Mouse (Mus musculus): ENCODE measurements at regions not wholly inside any gene's neighbourhood (a gene's known extent, or its start where the extent isn't known, plus 50 kb on each side); places are given as distances from the start of the nearest gene placed in this dataset.
"Not testable (repeated sequence)": the region's sequence is repeated elsewhere in the genome, so short reads cannot be mapped to it uniquely, and the experiment has no call there.

- 0 out of 2 replicates have a peak, but pooled peaks have one; percentile 60 for ATAC-seq (ENCODE audit: insufficient read depth, low FRiP score, low TSS enrichment)
- H3K9me3 ChIP-seq (ENCODE audit: control insufficient read depth, low read length), result no peaks in the 10 kb centered on the region
- no peak overlapping the region for H3K4me2 ChIP-seq (ENCODE audit: low read depth)
- H3K9ac ChIP-seq (ENCODE audit: low read length), result no peak overlapping the region
- H3K27me3 ChIP-seq (ENCODE audit: control insufficient read depth, insufficient read depth, low read length), result no peaks in the 10 kb centered on the region
- H3K27ac ChIP-seq (ENCODE audit: low read depth, low read length), result no peak overlapping the region
- no peaks in the 10 kb centered on the region for H3K36me3 ChIP-seq (ENCODE audit: control insufficient read depth, insufficient read depth, low read length)
- 70% methylated on average over 6 of the region's 6 CpGs for WGBS
- DNase-seq (ENCODE audit: low spot score), result no peak
- H3K4me3 ChIP-seq (ENCODE audit: low read depth, low read length), result no peak overlapping the region
- H3K4me1 ChIP-seq (ENCODE audit: control insufficient read depth, insufficient read depth, low read length), result no peaks in the 10 kb centered on the region
These were observed 76.6 kb downstream of the Gm13691 start for GRCm38 (mm10) chr2:84066785-84067526.

GRCm38 (mm10) chr2:84068617-84069016, 78.3 kb downstream of the Gm13691 start:
- Histone ChIP-seq H3K27me3 (ENCODE audit: control insufficient read depth, insufficient read depth, low read length) (no peaks in the 10 kb centered on the region), H3K9ac (ENCODE audit: low read length) (no peak overlapping the region), H3K27ac (ENCODE audit: low read depth, low read length) (no peak overlapping the region), H3K4me1 (ENCODE audit: control insufficient read depth, insufficient read depth, low read length) (no peaks in the 10 kb centered on the region), H3K9me3 (ENCODE audit: control insufficient read depth, low read length) (no peaks in the 10 kb centered on the region), H3K36me3 (ENCODE audit: control insufficient read depth, insufficient read depth, low read length) (no peaks in the 10 kb centered on the region), H3K4me2 (ENCODE audit: low read depth) (no peak overlapping the region), H3K4me3 (ENCODE audit: low read depth, low read length) (no peak overlapping the region)
- ATAC-seq (ENCODE audit: insufficient read depth, low FRiP score, low TSS enrichment) (no peak), DNase-seq (ENCODE audit: low spot score) (no peak)
- 94% methylated on average over 4 of the region's 4 CpGs for WGBS

DNA sequence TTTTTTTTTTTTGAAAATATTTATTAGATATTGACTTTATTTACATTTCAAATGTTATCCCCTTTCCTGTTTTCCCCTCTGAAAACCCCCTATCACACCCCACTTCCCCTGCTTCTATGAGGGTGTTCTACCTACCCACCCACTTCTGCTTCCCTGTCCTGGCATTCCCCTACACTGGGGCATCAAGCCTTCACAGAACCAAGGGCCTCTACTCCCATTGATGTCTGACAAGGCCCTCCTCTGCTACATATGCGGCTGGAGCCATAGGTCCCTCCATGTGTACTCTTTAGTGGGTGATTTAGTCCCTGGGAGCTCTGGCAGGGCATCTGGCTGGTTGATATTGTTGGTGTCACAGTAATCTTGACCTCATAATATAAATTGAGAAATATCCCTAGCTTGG, 79.1 kb downstream of the Gm13691 start:
- not testable (repeated sequence) for H3K4me3 ChIP-seq (ENCODE audit: low read depth, low read length); H3K4me2 ChIP-seq (ENCODE audit: low read depth); H3K27me3 ChIP-seq (ENCODE audit: control insufficient read depth, insufficient read depth, low read length); H3K9ac ChIP-seq (ENCODE audit: low read length); DNase-seq (ENCODE audit: low spot score); H3K9me3 ChIP-seq (ENCODE audit: control insufficient read depth, low read length); H3K36me3 ChIP-seq (ENCODE audit: control insufficient read depth, insufficient read depth, low read length); ATAC-seq (ENCODE audit: insufficient read depth, low FRiP score, low TSS enrichment); H3K27ac ChIP-seq (ENCODE audit: low read depth, low read length); H3K4me1 ChIP-seq (ENCODE audit: control insufficient read depth, insufficient read depth, low read length)
- 68% methylated on average over 1 of the region's 1 CpGs for WGBS

GRCm38 (mm10) chr2:84072881-84073583, 82.7 kb downstream of the Gm13691 start:
- 77% methylated on average over 8 of the region's 8 CpGs for WGBS

GRCm38 (mm10) chr2:84075944-84076343, 85.6 kb downstream of the Gm13691 start:
- ATAC-seq (ENCODE audit: insufficient read depth, low FRiP score, low TSS enrichment), result no peak
- WGBS, result 86% methylated on average over 3 of the region's 3 CpGs

More at GRCm38 (mm10) chr2:84072881-84073583, 82.7 kb downstream of the Gm13691 start:
- ATAC-seq (ENCODE audit: insufficient read depth, low FRiP score, low TSS enrichment), result no peak
- no peaks in the 10 kb centered on the region for H3K27me3 ChIP-seq (ENCODE audit: control insufficient read depth, insufficient read depth, low read length)
- H3K4me3 ChIP-seq (ENCODE audit: low read depth, low read length), result no peak overlapping the region
- H3K4me2 ChIP-seq (ENCODE audit: low read depth), result no peak overlapping the region
- H3K4me1 ChIP-seq (ENCODE audit: control insufficient read depth, insufficient read depth, low read length), result no peaks in the 10 kb centered on the region
- H3K27ac ChIP-seq (ENCODE audit: low read depth, low read length), result no peak overlapping the region
- DNase-seq (ENCODE audit: low spot score), result no peak
- H3K9ac ChIP-seq (ENCODE audit: low read length), result no peak overlapping the region
- no peaks in the 10 kb centered on the region for H3K9me3 ChIP-seq (ENCODE audit: control insufficient read depth, low read length)
- H3K36me3 ChIP-seq (ENCODE audit: control insufficient read depth, insufficient read depth, low read length), result no peaks in the 10 kb centered on the region

DNA sequence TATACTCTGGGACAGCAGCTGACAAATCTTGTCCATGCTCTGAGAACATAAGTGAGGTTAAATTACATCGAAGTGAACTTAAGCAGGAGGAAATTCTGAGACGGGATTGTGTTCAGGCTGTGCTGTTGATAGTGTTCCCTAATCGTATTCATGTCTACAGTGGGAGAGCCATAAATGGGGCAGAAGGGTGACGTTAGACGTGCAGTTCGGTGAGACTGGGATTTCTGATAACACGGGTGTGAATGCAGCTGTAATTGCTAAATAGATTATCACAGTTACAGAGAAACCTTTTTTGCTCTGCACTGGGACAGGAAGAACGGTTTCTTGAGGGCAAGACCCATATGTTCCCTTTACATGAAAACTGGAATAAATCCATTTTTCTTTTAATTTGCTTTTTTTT, 88.9 kb downstream of the Gm13691 start:
- H3K27ac ChIP-seq (ENCODE audit: low read depth, low read length), result no peak overlapping the region
- ATAC-seq (ENCODE audit: insufficient read depth, low FRiP score, low TSS enrichment) (no peak), DNase-seq (ENCODE audit: low spot score) (no peak)

More at GRCm38 (mm10) chr2:84075944-84076343, 85.6 kb downstream of the Gm13691 start:
- H3K9me3 ChIP-seq (ENCODE audit: control insufficient read depth, low read length), result no peaks in the 10 kb centered on the region
- no peaks in the 10 kb centered on the region for H3K27me3 ChIP-seq (ENCODE audit: control insufficient read depth, insufficient read depth, low read length)
- H3K9ac ChIP-seq (ENCODE audit: low read length), result no peak overlapping the region
- no peaks in the 10 kb centered on the region for H3K4me1 ChIP-seq (ENCODE audit: control insufficient read depth, insufficient read depth, low read length)
- H3K36me3 ChIP-seq (ENCODE audit: control insufficient read depth, insufficient read depth, low read length), result no peaks in the 10 kb centered on the region
- H3K27ac ChIP-seq (ENCODE audit: low read depth, low read length), result no peak overlapping the region
- no peak for DNase-seq (ENCODE audit: low spot score)
- H3K4me3 ChIP-seq (ENCODE audit: low read depth, low read length), result no peak overlapping the region
- no peak overlapping the region for H3K4me2 ChIP-seq (ENCODE audit: low read depth)

DNA sequence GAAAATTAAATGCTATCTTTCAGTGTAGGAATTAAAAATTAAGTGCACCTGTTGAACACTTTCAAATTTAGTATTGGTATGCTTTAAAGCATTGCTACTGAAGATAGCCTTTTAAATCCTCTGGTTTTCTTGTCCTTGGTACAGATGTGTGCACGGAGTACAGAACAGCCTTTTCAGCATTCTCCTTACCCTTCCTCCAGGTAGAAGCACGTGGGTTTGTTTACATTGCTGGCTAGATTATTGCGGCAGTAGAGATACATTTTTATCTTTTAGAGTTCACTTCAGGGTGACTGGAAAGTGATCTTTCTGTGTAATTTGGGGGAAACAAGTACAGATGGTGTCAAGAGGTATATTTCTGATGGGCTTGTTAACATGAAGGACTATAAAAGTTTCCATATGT, 89.9 kb downstream of the Gm13691 start:
- no peak overlapping the region for H3K27ac ChIP-seq (ENCODE audit: low read depth, low read length)
- 78% methylated on average over 3 of the region's 3 CpGs for WGBS
- no peak overlapping the region for H3K9ac ChIP-seq (ENCODE audit: low read length)
- H3K9me3 ChIP-seq (ENCODE audit: control insufficient read depth, low read length), result no peaks in the 10 kb centered on the region
- H3K4me2 ChIP-seq (ENCODE audit: low read depth), result no peak overlapping the region
- no peaks in the 10 kb centered on the region for H3K27me3 ChIP-seq (ENCODE audit: control insufficient read depth, insufficient read depth, low read length)
- no peaks in the 10 kb centered on the region for H3K4me1 ChIP-seq (ENCODE audit: control insufficient read depth, insufficient read depth, low read length)
- ATAC-seq (ENCODE audit: insufficient read depth, low FRiP score, low TSS enrichment) (no peak), DNase-seq (ENCODE audit: low spot score) (no peak)
- H3K4me3 ChIP-seq (ENCODE audit: low read depth, low read length), result no peak overlapping the region
- H3K36me3 ChIP-seq (ENCODE audit: control insufficient read depth, insufficient read depth, low read length), result no peaks in the 10 kb centered on the region

More for the DNA sequence above, 88.9 kb downstream of the Gm13691 start:
- no peaks in the 10 kb centered on the region for H3K4me1 ChIP-seq (ENCODE audit: control insufficient read depth, insufficient read depth, low read length)
- H3K4me3 ChIP-seq (ENCODE audit: low read depth, low read length), result no peak overlapping the region
- no peak overlapping the region for H3K4me2 ChIP-seq (ENCODE audit: low read depth)
- no peaks in the 10 kb centered on the region for H3K9me3 ChIP-seq (ENCODE audit: control insufficient read depth, low read length)
- H3K9ac ChIP-seq (ENCODE audit: low read length), result no peak overlapping the region
- H3K27me3 ChIP-seq (ENCODE audit: control insufficient read depth, insufficient read depth, low read length), result no peaks in the 10 kb centered on the region
- WGBS, result 79% methylated on average over 8 of the region's 8 CpGs
- H3K36me3 ChIP-seq (ENCODE audit: control insufficient read depth, insufficient read depth, low read length), result no peaks in the 10 kb centered on the region

DNA sequence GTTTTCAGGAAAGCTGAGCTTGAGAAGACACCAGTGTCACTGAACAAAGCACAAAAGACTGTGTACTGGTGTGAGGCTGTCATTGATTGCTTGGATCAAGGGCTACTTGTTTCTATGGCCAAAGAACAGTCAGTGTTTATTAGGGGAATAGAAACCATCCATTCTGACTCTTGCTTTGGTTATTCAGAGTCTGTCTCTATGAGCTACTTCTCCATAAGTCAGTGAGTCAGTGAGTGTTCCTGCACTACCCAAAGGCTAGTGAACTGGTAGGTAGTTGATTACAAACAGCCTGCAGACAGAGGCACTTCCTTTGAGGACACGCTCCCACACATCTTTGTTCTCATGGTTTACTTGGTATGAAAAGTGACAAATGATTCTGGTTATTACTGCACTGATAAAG, 104.4 kb downstream of the Gm13691 start:
- Histone ChIP-seq H3K27me3 (ENCODE audit: control insufficient read depth, insufficient read depth, low read length) (no peaks in the 10 kb centered on the region), H3K4me3 (ENCODE audit: low read depth, low read length) (no peak overlapping the region), H3K27ac (ENCODE audit: low read depth, low read length) (no peak overlapping the region), H3K9me3 (ENCODE audit: control insufficient read depth, low read length) (no peaks in the 10 kb centered on the region), H3K4me1 (ENCODE audit: control insufficient read depth, insufficient read depth, low read length) (no peaks in the 10 kb centered on the region), H3K36me3 (ENCODE audit: control insufficient read depth, insufficient read depth, low read length) (no peaks in the 10 kb centered on the region), H3K9ac (ENCODE audit: low read length) (no peak overlapping the region), H3K4me2 (ENCODE audit: low read depth) (no peak overlapping the region)
- WGBS, result 97% methylated on average over 1 of the region's 1 CpGs
- ATAC-seq (ENCODE audit: insufficient read depth, low FRiP score, low TSS enrichment) (no peak), DNase-seq (ENCODE audit: low spot score) (no peak)

- ATAC-seq (ENCODE audit: insufficient read depth, low FRiP score, low TSS enrichment), result no peak; the same call in 1 of the 2 replicates
- H3K27me3 ChIP-seq (ENCODE audit: control insufficient read depth, insufficient read depth, low read length), result no peaks in the 10 kb centered on the region
These were observed 108.4 kb downstream of the Gm13691 start for GRCm38 (mm10) chr2:84098746-84099145.

More at GRCm38 (mm10) chr2:84098746-84099145, 108.4 kb downstream of the Gm13691 start:
- WGBS, result 89% methylated on average over 4 of the region's 4 CpGs
- H3K36me3 ChIP-seq (ENCODE audit: control insufficient read depth, insufficient read depth, low read length), result no peaks in the 10 kb centered on the region
- H3K4me3 ChIP-seq (ENCODE audit: low read depth, low read length), result no peak overlapping the region
- no peak overlapping the region for H3K27ac ChIP-seq (ENCODE audit: low read depth, low read length)
- H3K4me1 ChIP-seq (ENCODE audit: control insufficient read depth, insufficient read depth, low read length), result no peaks in the 10 kb centered on the region
- DNase-seq (ENCODE audit: low spot score), result no peak
- no peaks in the 10 kb centered on the region for H3K9me3 ChIP-seq (ENCODE audit: control insufficient read depth, low read length)
- no peak overlapping the region for H3K4me2 ChIP-seq (ENCODE audit: low read depth)
- H3K9ac ChIP-seq (ENCODE audit: low read length), result no peak overlapping the region
